Mouse (Mus musculus) bone marrow macrophage, adult 2 months (primary cell): ENCODE measurements around the gene Fdx1l.

Source experiments
- CTCF ChIP-seq: IDR thresholded peaks from 2 replicates; pipeline ENCODE4 v1.5.1; 2012; ENCODE audit warnings: low read depth, mild to moderate bottlenecking, low read length, moderate library complexity
- POLR2A ChIP-seq: IDR thresholded peaks from 2 replicates; pipeline ENCODE4 v1.6.1; 2012; ENCODE audit warnings: mild to moderate bottlenecking, low read depth, low read length, borderline replicate concordance

GRCm38 (mm10) chr9:21102076-21102475 is 28.7 kb upstream of the Fdx1l start:
- TF ChIP-seq POLR2A (no peak), CTCF (no peak)
